Mouse (Mus musculus): ENCODE results near the gene Otud7b.

GRCm38 (mm10) chr3:96081006-96081405 lies 23.3 kb upstream of the Otud7b start:
- no peak for TF ChIP-seq CTCF (IDR thresholded peaks at IDR 0.05; ENCODE audit: insufficient read depth, low read depth, low read length)
- TF ChIP-seq POLR2A (IDR thresholded peaks at IDR 0.05; ENCODE audit: insufficient read depth, low read depth, low read length): no peak

Measured in olfactory bulb, adult 2 months (tissue).